Mouse (Mus musculus) embryonic fibroblast, embryonic 13.5 days (primary cell): ENCODE results near the gene Irx6.

Experiments
- CTCF ChIP-seq: IDR thresholded peaks from 2 replicates; pipeline ENCODE4 v1.5.1; 2011; ENCODE audit warnings: mild to moderate bottlenecking, control low read depth, low read length, moderate library complexity, borderline replicate concordance; ENCODE audit not compliant: insufficient read depth
- POLR2A ChIP-seq: IDR thresholded peaks from 2 replicates; pipeline ENCODE4 v1.6.1; 2011; ENCODE audit warnings: low read depth, mild to moderate bottlenecking, control low read depth, low read length, moderate library complexity

DNA sequence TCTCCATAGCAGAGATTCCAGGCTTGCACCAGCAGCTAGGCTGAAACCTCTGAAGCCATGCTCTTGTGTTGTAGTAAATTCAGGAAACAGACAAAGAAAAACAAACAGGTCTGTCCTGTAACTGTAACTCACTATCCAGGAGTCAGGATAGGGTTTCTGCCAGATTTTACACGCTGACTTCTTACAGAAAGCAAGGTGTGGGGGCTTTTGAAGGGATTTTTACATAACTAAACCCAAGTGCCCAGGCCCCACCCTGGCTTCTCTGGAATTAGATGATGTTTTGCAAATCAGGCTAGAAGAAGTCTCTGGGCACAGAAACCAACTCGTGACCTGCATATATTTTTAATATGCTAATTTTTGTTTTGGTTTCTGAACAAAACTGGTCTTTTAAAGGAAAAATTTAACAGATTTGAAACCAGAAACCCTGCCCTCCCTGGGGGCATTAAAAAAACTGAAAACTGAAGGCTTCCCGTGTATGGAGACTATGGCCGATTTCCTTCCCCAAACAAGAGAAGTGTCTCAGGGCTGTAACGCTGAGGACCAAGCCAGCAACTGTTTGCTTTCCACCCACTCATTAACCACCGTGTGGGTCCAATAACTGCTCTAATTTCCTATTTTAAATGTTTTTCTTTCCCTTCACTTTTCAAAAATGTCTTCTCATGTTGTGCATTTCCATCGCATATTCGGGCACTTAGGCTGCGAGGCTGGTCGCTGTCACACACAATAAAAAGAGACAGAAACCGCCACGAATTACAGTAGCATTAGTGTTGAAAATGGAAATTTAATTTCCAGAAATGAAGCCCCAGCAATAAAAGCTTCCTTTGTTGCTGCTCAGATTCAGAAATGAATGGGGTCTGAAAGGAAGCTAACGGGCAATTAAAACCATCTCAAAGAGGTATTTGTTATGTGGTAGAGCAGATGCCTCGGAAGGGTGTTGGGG, 45.1 kb upstream of the Irx6 start:
- no peak for TF ChIP-seq CTCF
- no peak for TF ChIP-seq POLR2A
